Mouse (Mus musculus) ES-Bruce4 (cell line): ENCODE measurements around the gene Lhfpl5. TPM values are rescaled to one million over a fixed set of nuclear protein-coding genes. Genes with fewer than 3 reads are reported as not detected.
A peak's percentile ranks its signal among the peaks of the same experiment; 100 is the strongest.

Source experiments
- H3K27ac ChIP-seq: 2 replicates; pipeline ENCODE4 v1.5.1; 2012; ENCODE audit warnings: low read length, inconsistent platforms; ENCODE audit not compliant: insufficient read depth
- H3K27me3 ChIP-seq: 2 replicates; pipeline ENCODE4 v1.6.1; 2012; ENCODE audit warnings: mild to moderate bottlenecking, low read length, inconsistent platforms; ENCODE audit not compliant: control insufficient read depth, poor library complexity, insufficient read depth, severe bottlenecking
- H3K36me3 ChIP-seq: 2 replicates; pipeline ENCODE4 v1.6.1; 2012; ENCODE audit warnings: inconsistent platforms, mild to moderate bottlenecking, low read length, moderate library complexity; ENCODE audit not compliant: control insufficient read depth, poor library complexity, insufficient read depth, severe bottlenecking
- H3K4me1 ChIP-seq: one replicate; pipeline ENCODE4 v1.8.1; 2011; ENCODE audit warnings: low read length; ENCODE audit not compliant: control insufficient read depth, insufficient read depth
- H3K4me3 ChIP-seq: 2 replicates; pipeline ENCODE4 v1.5.1; 2011; ENCODE audit warnings: low read depth, mild to moderate bottlenecking, low read length
- H3K9ac ChIP-seq: 2 replicates; pipeline ENCODE4 v1.6.1; 2012; ENCODE audit warnings: low read depth, mild to moderate bottlenecking, inconsistent platforms; ENCODE audit not compliant: poor library complexity, severe bottlenecking
- H3K9me3 ChIP-seq: replicated peaks from 2 replicates; pipeline ENCODE4 v1.6.1; 2012; ENCODE audit warnings: mild to moderate bottlenecking, low read length, inconsistent platforms; ENCODE audit not compliant: control insufficient read depth, poor library complexity, insufficient read depth, severe bottlenecking
- CTCF ChIP-seq: IDR thresholded peaks from one replicate; pipeline ENCODE4 v1.8.1; 2011; ENCODE audit warnings: low read depth, low read length
- EP300 ChIP-seq: IDR thresholded peaks from 2 replicates; pipeline ENCODE4 v1.6.1; 2011; ENCODE audit warnings: low read depth, low read length; ENCODE audit not compliant: insufficient read depth
- POLR2A ChIP-seq: IDR thresholded peaks from one replicate; pipeline ENCODE4 v1.8.1; 2011; ENCODE audit warnings: low read length; ENCODE audit not compliant: insufficient read depth
- polyA plus RNA-seq: library from polyadenylated mRNA; stranded (reverse); fragments of >200 nt; gene quantifications from 2 replicates; pipeline ENCODE4 v1.2.4, GENCODE M21; 2011; ENCODE audit warnings: low read depth; ENCODE audit not compliant: missing spikeins, insufficient read depth, insufficient read length

The Lhfpl5 gene
- polyA plus RNA-seq = not detected in 2 replicates

- Histone ChIP-seq H3K27ac (no peak within 1 kb of the TSS), H3K36me3 (no peaks in the 10 kb centered on the region), H3K4me1 (no peaks in the 10 kb centered on the region), H3K9ac (no peak within 1 kb of the TSS), H3K9me3 (no peaks in the 10 kb centered on the region), H3K4me3 (peak within 1 kb of the TSS; percentile 59), H3K27me3 (no peaks in the 10 kb centered on the region)
- TF ChIP-seq CTCF (no peak), POLR2A (no peak), EP300 (peak; percentile 44; the same call in 1 of the 2 replicates)
Measured at GRCm38 (mm10) chr17:28575244-28576125, at the start of gene Lhfpl5. TSS of gene Lhfpl5 (plus strand) at chr17:28575641.

GRCm38 (mm10) chr17:28527184-28528042, 48.0 kb upstream of the Lhfpl5 start:
- Histone ChIP-seq H3K9me3 (no peaks in the 10 kb centered on the region), H3K4me1 (peaks cover 4% of the 10 kb centered on the region), H3K9ac (no peak overlapping the region), H3K4me3 (no peak overlapping the region), H3K27me3 (no peaks in the 10 kb centered on the region), H3K27ac (no peak overlapping the region), H3K36me3 (no peaks in the 10 kb centered on the region)
- no peak for TF ChIP-seq EP300
- TF ChIP-seq CTCF = no peak
- no peak for TF ChIP-seq POLR2A

DNA sequence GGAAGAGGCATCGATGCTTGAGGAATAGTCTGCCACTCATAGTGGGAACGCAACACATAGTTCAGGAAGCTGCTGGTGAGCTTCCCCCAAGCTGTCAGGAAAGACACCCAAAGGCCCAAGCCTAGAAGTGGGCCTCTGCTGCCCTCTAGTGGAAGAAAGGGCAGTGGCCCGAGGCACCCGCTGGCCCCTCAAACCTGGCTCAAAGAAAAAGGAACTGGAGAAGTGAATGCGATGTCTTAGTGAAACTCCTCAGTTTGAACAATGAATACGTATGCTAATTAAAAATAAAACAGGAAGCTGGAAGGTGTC, 47.4 kb upstream of the Lhfpl5 start:
- Histone ChIP-seq H3K27ac (no peak overlapping the region), H3K4me3 (no peak overlapping the region), H3K9ac (no peak overlapping the region), H3K9me3 (no peaks in the 10 kb centered on the region), H3K27me3 (no peaks in the 10 kb centered on the region), H3K4me1 (peaks cover 4% of the 10 kb centered on the region), H3K36me3 (no peaks in the 10 kb centered on the region)
- TF ChIP-seq CTCF (peak; percentile 97), EP300 (no peak), POLR2A (no peak)

- TF ChIP-seq POLR2A = no peak
- TF ChIP-seq CTCF = no peak
- no peak for TF ChIP-seq EP300
- Histone ChIP-seq H3K4me3 (no peak overlapping the region), H3K9me3 (no peaks in the 10 kb centered on the region)
Measured at GRCm38 (mm10) chr17:28529116-28529515, 46.3 kb upstream of the Lhfpl5 start.

GRCm38 (mm10) chr17:28530506-28530905, 44.9 kb upstream of the Lhfpl5 start, which contains the start of gene Armc12:
TSS of gene Armc12 (plus strand) at chr17:28530806.
- Histone ChIP-seq H3K27ac (no peak within 1 kb of the TSS), H3K27me3 (no peaks in the 10 kb centered on the region), H3K4me1 (no peaks in the 10 kb centered on the region), H3K9ac (no peak within 1 kb of the TSS), H3K36me3 (no peaks in the 10 kb centered on the region), H3K4me3 (no peak within 1 kb of the TSS), H3K9me3 (no peaks in the 10 kb centered on the region)
- no peak for TF ChIP-seq POLR2A
- no peak for TF ChIP-seq CTCF
- TF ChIP-seq EP300 = no peak

More at GRCm38 (mm10) chr17:28529116-28529515, 46.3 kb upstream of the Lhfpl5 start:
- Histone ChIP-seq H3K36me3 (no peaks in the 10 kb centered on the region), H3K4me1 (peaks cover 4% of the 10 kb centered on the region), H3K9ac (no peak overlapping the region), H3K27me3 (no peaks in the 10 kb centered on the region), H3K27ac (no peak overlapping the region)
